Mouse (Mus musculus): ENCODE measurements around the gene Rasgrf2.
A peak's percentile ranks its signal among the peaks of the same experiment; 100 is the strongest.
"Not testable (repeated sequence)": the region's sequence is repeated elsewhere in the genome, so short reads cannot be mapped to it uniquely, and the experiment has no call there.

Gene Rasgrf2

GRCm38 (mm10) chr13:92131384-92132150 is at the start of gene Rasgrf2:
TSS of gene Rasgrf2 (minus strand) at chr13:92131656.
- peak; percentile 18 to 59 for DNase-seq (ENCODE audit: low spot score in 2 of 2)

- DNase-seq (ENCODE audit: low spot score in 2 of 2): not testable (repeated sequence)
Measured at GRCm38 (mm10) chr13:92172686-92173085, 41.2 kb upstream of the Rasgrf2 start.

GRCm38 (mm10) chr13:92150551-92150950 is 19.1 kb upstream of the Rasgrf2 start:
- DNase-seq (ENCODE audit: low spot score in 2 of 2): no peak

- no peak for DNase-seq (ENCODE audit: low spot score in 2 of 2)
Measured at GRCm38 (mm10) chr13:92148858-92149257, 17.4 kb upstream of the Rasgrf2 start.

- DNase-seq (ENCODE audit: low spot score in 2 of 2): no peak
Measured at GRCm38 (mm10) chr13:92134792-92135191, 3.3 kb upstream of the Rasgrf2 start.

GRCm38 (mm10) chr13:92132599-92132998 is 1.1 kb upstream of the Rasgrf2 start:
- no peak for DNase-seq (ENCODE audit: low spot score in 2 of 2)

- DNase-seq (ENCODE audit: low spot score in 2 of 2): no peak
Measured at GRCm38 (mm10) chr13:92130994-92131383, 467 bp downstream of the Rasgrf2 start.

- DNase-seq (ENCODE audit: low spot score in 2 of 2): no peak
Measured at GRCm38 (mm10) chr13:92129877-92130276, 1.6 kb downstream of the Rasgrf2 start.

- no peak for DNase-seq (ENCODE audit: low spot score in 2 of 2)
Measured at GRCm38 (mm10) chr13:92125902-92126301, 5.6 kb downstream of the Rasgrf2 start.

- no peak for DNase-seq (ENCODE audit: low spot score in 2 of 2)
Measured at GRCm38 (mm10) chr13:92119623-92120022, 11.8 kb downstream of the Rasgrf2 start.

GRCm38 (mm10) chr13:92114076-92114475 is 17.4 kb downstream of the Rasgrf2 start:
- no peak for DNase-seq (ENCODE audit: low spot score in 2 of 2)

GRCm38 (mm10) chr13:92108237-92108636 is 23.2 kb downstream of the Rasgrf2 start:
- DNase-seq (ENCODE audit: low spot score in 2 of 2): no peak

GRCm38 (mm10) chr13:92104259-92104658 is 27.2 kb downstream of the Rasgrf2 start:
- no peak for DNase-seq (ENCODE audit: low spot score in 2 of 2)

GRCm38 (mm10) chr13:92098484-92098883 is 33.0 kb downstream of the Rasgrf2 start:
- DNase-seq (ENCODE audit: low spot score in 2 of 2): no peak

GRCm38 (mm10) chr13:92095131-92096090 is 36.0 kb downstream of the Rasgrf2 start:
- no peak for DNase-seq (ENCODE audit: low spot score in 2 of 2)

GRCm38 (mm10) chr13:92093712-92094290 is 37.7 kb downstream of the Rasgrf2 start:
- no peak for DNase-seq (ENCODE audit: low spot score in 2 of 2)

GRCm38 (mm10) chr13:92073111-92073510 is 58.3 kb downstream of the Rasgrf2 start:
- no peak for DNase-seq (ENCODE audit: low spot score in 2 of 2)

- DNase-seq (ENCODE audit: low spot score in 2 of 2): no peak
Measured at GRCm38 (mm10) chr13:92068651-92069050, 62.8 kb downstream of the Rasgrf2 start.

- no peak for DNase-seq (ENCODE audit: low spot score in 2 of 2)
Measured at GRCm38 (mm10) chr13:92067831-92068230, 63.6 kb downstream of the Rasgrf2 start.

- no peak for DNase-seq (ENCODE audit: low spot score in 2 of 2)
Measured at GRCm38 (mm10) chr13:92053748-92054147, 77.7 kb downstream of the Rasgrf2 start.

GRCm38 (mm10) chr13:92053001-92053400 is 78.5 kb downstream of the Rasgrf2 start:
- no peak for DNase-seq (ENCODE audit: low spot score in 2 of 2)

GRCm38 (mm10) chr13:92051216-92051615 is 80.2 kb downstream of the Rasgrf2 start:
- no peak for DNase-seq (ENCODE audit: low spot score in 2 of 2)

Measured in urinary bladder, postnatal 4 days (tissue).